Mouse (Mus musculus) small intestine, adult 2 months (tissue): ENCODE results near the gene Glra4.

Source experiments
- CTCF ChIP-seq: fragments of 200-500 bp; IDR thresholded peaks from 2 replicates; pipeline ENCODE4 v1.5.1; 2012; ENCODE audit warnings: low read depth, mild to moderate bottlenecking, control low read depth, inconsistent platforms, low read length, moderate library complexity, mixed read lengths; ENCODE audit not compliant: insufficient replicate concordance, insufficient read length; ENCODE audit errors: extremely low read depth
- POLR2A ChIP-seq: fragments of 200-500 bp; IDR thresholded peaks from 2 replicates; pipeline ENCODE4 v1.6.1; 2012; ENCODE audit warnings: low read depth, mild to moderate bottlenecking, control low read depth, inconsistent platforms, low read length, moderate library complexity

GRCm38 (mm10) chrX:136708168-136708681 is 71.7 kb downstream of the Glra4 start:
- TF ChIP-seq POLR2A (no peak), CTCF (no peak)
